Mouse (Mus musculus) G1E (cell line): ENCODE results near the gene Hexim1.

Experiments used
- CTCF ChIP-seq: IDR thresholded peaks from 2 replicates; pipeline ENCODE4 v1.5.1; 2012; ENCODE audit warnings: low read depth, low read length, inconsistent platforms, mixed read lengths
- GATA1 ChIP-seq: IDR thresholded peaks from 2 replicates; pipeline ENCODE4 v1.6.1; 2012; ENCODE audit warnings: borderline replicate concordance, low read length, inconsistent platforms, mixed read lengths
- POLR2AphosphoS5 ChIP-seq: IDR thresholded peaks from 2 replicates; pipeline ENCODE4 v1.6.1; 2012; ENCODE audit warnings: low read depth, low read length, inconsistent platforms; ENCODE audit not compliant: insufficient replicate concordance
- TAL1 ChIP-seq: conservative IDR thresholded peaks from 2 replicates; pipeline ENCODE4 v1.6.1; 2012; ENCODE audit warnings: low read depth, low read length, inconsistent platforms, mixed read lengths

- TF ChIP-seq CTCF (no peak), TAL1 (no peak), POLR2AphosphoS5 (no peak), GATA1 (no peak)
Observed at GRCm38 (mm10) chr11:103149771-103150170, 33.7 kb downstream of the Hexim1 start.
